Mouse (Mus musculus) CH12.LX (cell line): ENCODE results near the gene Trabd2b. TPM values are rescaled to one million over a fixed set of nuclear protein-coding genes. Genes with fewer than 3 reads are reported as not detected.

ENCODE experiments used
- DNase-seq: peaks from one replicate; pipeline ENCODE4 v3.0.0-alpha.2; 2013; ENCODE audit errors: extremely low read depth
- H3K27ac ChIP-seq: 2 replicates; pipeline ENCODE4 v1.5.1; 2012; ENCODE audit warnings: low read depth, mild to moderate bottlenecking, control low read depth, moderate library complexity; ENCODE audit not compliant: insufficient read depth
- H3K27me3 ChIP-seq: replicated peaks from 2 replicates; pipeline ENCODE3; 2012; ENCODE audit warnings: inconsistent platforms
- H3K36me3 ChIP-seq, 2 experiments: replicated peaks in 1 of 2; 2 replicates each; pipeline versions ENCODE3 to v1.6.1; 2012; ENCODE audit warnings: inconsistent platforms in 1 of 2, low read length in 1 of 2, mild to moderate bottlenecking in 1 of 2, mixed read lengths in 1 of 2, moderate library complexity in 1 of 2; ENCODE audit not compliant: control insufficient read depth in 1 of 2, insufficient read depth in 1 of 2
- H3K4me1 ChIP-seq, 2 experiments: 2 replicates each; pipeline ENCODE4 v1.6.1; 2012; ENCODE audit warnings: inconsistent platforms in 1 of 2, moderate library complexity in 1 of 2; ENCODE audit not compliant: insufficient read depth in 2 of 2, control insufficient read depth in 1 of 2
- H3K4me2 ChIP-seq: 2 replicates; pipeline ENCODE4 v1.6.1; 2012; ENCODE audit warnings: low read depth, mild to moderate bottlenecking, control low read depth; ENCODE audit not compliant: poor library complexity, insufficient read depth, severe bottlenecking
- H3K4me3 ChIP-seq, 3 experiments: fragments of 150-350 bp in 1 of 3; sonication (generic) in 1 of 3; replicated peaks in 1 of 3; 2 replicates each; pipeline versions ENCODE3 to v1.5.1; 2011 to 2012; ENCODE audit warnings: low read depth in 2 of 3, low read length in 2 of 3, mild to moderate bottlenecking in 2 of 3, moderate library complexity in 2 of 3, control low read depth in 1 of 3, improper control_type of control experiment in 1 of 3, inconsistent platforms in 1 of 3, mixed read lengths in 1 of 3; ENCODE audit not compliant: poor library complexity in 1 of 3
- H3K79me2 ChIP-seq: replicated peaks from 2 replicates; pipeline ENCODE4 v1.6.1; 2012; ENCODE audit warnings: mild to moderate bottlenecking, moderate library complexity; ENCODE audit not compliant: control insufficient read depth, poor library complexity, insufficient read depth, severe bottlenecking; ENCODE audit errors: extremely low read depth
- H3K9ac ChIP-seq: 2 replicates; pipeline ENCODE4 v1.6.1; 2012; ENCODE audit warnings: low read depth, mild to moderate bottlenecking, control low read depth, moderate library complexity; ENCODE audit not compliant: insufficient read depth
- H3K9me3 ChIP-seq: replicated peaks from 2 replicates; pipeline ENCODE3; 2012; ENCODE audit warnings: low read length, inconsistent platforms, mixed read lengths
- BHLHE40 ChIP-seq: IDR thresholded peaks from 2 replicates; pipeline ENCODE4 v1.6.1; 2011; ENCODE audit warnings: mild to moderate bottlenecking, low read depth, low read length, improper control_type of control experiment
- CHD1 ChIP-seq: IDR thresholded peaks from 2 replicates; pipeline ENCODE4 v1.6.1; 2012; ENCODE audit warnings: low read depth, low read length, improper control_type of control experiment, inconsistent platforms
- CHD2 ChIP-seq: IDR thresholded peaks from 2 replicates; pipeline ENCODE4 v1.6.1; 2011; ENCODE audit warnings: low read length, improper control_type of control experiment
- E2F4 ChIP-seq: IDR thresholded peaks from 2 replicates; pipeline ENCODE4 v1.6.1; 2011; ENCODE audit warnings: low read depth, low read length, improper control_type of control experiment; ENCODE audit not compliant: insufficient replicate concordance
- ELF1 ChIP-seq: IDR thresholded peaks from 2 replicates; pipeline ENCODE4 v1.6.1; 2014; ENCODE audit warnings: low read depth, mild to moderate bottlenecking, inconsistent platforms, low read length, improper control_type of control experiment
- EP300 ChIP-seq: IDR thresholded peaks from 2 replicates; pipeline ENCODE4 v1.6.1; 2011; ENCODE audit warnings: low read length, improper control_type of control experiment
- HCFC1 ChIP-seq: IDR thresholded peaks from 2 replicates; pipeline ENCODE4 v1.6.1; 2012; ENCODE audit warnings: low read depth, mild to moderate bottlenecking, inconsistent platforms, low read length, improper control_type of control experiment
- IRF4 ChIP-seq: IDR thresholded peaks from 2 replicates; pipeline ENCODE4 v1.6.1; 2014; ENCODE audit warnings: low read depth, mild to moderate bottlenecking, inconsistent platforms, low read length, improper control_type of control experiment
- JUN ChIP-seq: IDR thresholded peaks from 2 replicates; pipeline ENCODE4 v1.6.1; 2011; ENCODE audit warnings: low read depth, mild to moderate bottlenecking, low read length, improper control_type of control experiment, moderate library complexity; ENCODE audit not compliant: insufficient read depth
- JUND ChIP-seq: conservative IDR thresholded peaks from 2 replicates; pipeline ENCODE4 v1.6.1; 2011; ENCODE audit warnings: low read depth, low read length, improper control_type of control experiment
- KAT2A ChIP-seq: IDR thresholded peaks from 2 replicates; pipeline ENCODE4 v1.6.1; 2012; ENCODE audit warnings: low read length, improper control_type of control experiment, inconsistent platforms; ENCODE audit not compliant: insufficient replicate concordance
- MAFK ChIP-seq: IDR thresholded peaks from 2 replicates; pipeline ENCODE4 v1.6.1; 2011; ENCODE audit warnings: low read length, improper control_type of control experiment; ENCODE audit not compliant: insufficient replicate concordance
- MAX ChIP-seq: IDR thresholded peaks from 2 replicates; pipeline ENCODE4 v1.6.1; 2011; ENCODE audit warnings: low read length, improper control_type of control experiment
- MEF2A ChIP-seq: IDR thresholded peaks from 2 replicates; pipeline ENCODE4 v1.6.1; 2014; ENCODE audit warnings: low read depth, mild to moderate bottlenecking, inconsistent platforms, low read length, improper control_type of control experiment, borderline replicate concordance
- NELFE ChIP-seq: IDR thresholded peaks from 2 replicates; pipeline ENCODE4 v1.6.1; 2011; ENCODE audit warnings: low read depth, low read length, improper control_type of control experiment
- NRF1 ChIP-seq: IDR thresholded peaks from 2 replicates; pipeline ENCODE4 v1.6.1; 2014; ENCODE audit warnings: low read depth, mild to moderate bottlenecking, inconsistent platforms, low read length, improper control_type of control experiment, moderate library complexity
- PAX5 ChIP-seq: IDR thresholded peaks from 2 replicates; pipeline ENCODE4 v1.6.1; 2012; ENCODE audit warnings: low read length, inconsistent platforms, mixed read lengths
- POLR2A ChIP-seq: IDR thresholded peaks from 2 replicates; pipeline ENCODE4 v1.6.1; 2011; ENCODE audit warnings: low read depth, mild to moderate bottlenecking, improper control_type of control experiment, low read length
- POLR2AphosphoS2 ChIP-seq: IDR thresholded peaks from 2 replicates; pipeline ENCODE4 v1.6.1; 2011; ENCODE audit warnings: low read depth, low read length, improper control_type of control experiment
- RAD21 ChIP-seq: IDR thresholded peaks from 2 replicates; pipeline ENCODE4 v1.6.1; 2011; ENCODE audit warnings: low read depth, mild to moderate bottlenecking, low read length, improper control_type of control experiment, moderate library complexity
- SIN3A ChIP-seq: IDR thresholded peaks from 2 replicates; pipeline ENCODE4 v1.6.1; 2012; ENCODE audit warnings: low read length, improper control_type of control experiment, inconsistent platforms
- SMC3 ChIP-seq: IDR thresholded peaks from 2 replicates; pipeline ENCODE4 v1.6.1; 2011; ENCODE audit warnings: low read depth, low read length, improper control_type of control experiment
- USF1 ChIP-seq: IDR thresholded peaks from 2 replicates; pipeline ENCODE4 v1.6.1; 2014; ENCODE audit warnings: low read depth, mild to moderate bottlenecking, inconsistent platforms, low read length, improper control_type of control experiment
- USF2 ChIP-seq: conservative IDR thresholded peaks from 2 replicates; pipeline ENCODE4 v1.6.1; 2011; ENCODE audit warnings: low read depth, low read length, improper control_type of control experiment
- ZC3H11A ChIP-seq: IDR thresholded peaks from 2 replicates; pipeline ENCODE4 v1.6.1; 2012; ENCODE audit warnings: low read depth, mild to moderate bottlenecking, inconsistent platforms, low read length, improper control_type of control experiment
- ZMIZ1 ChIP-seq: IDR thresholded peaks from 2 replicates; pipeline ENCODE4 v1.6.1; 2012; ENCODE audit warnings: low read depth, mild to moderate bottlenecking, inconsistent platforms, low read length, improper control_type of control experiment
- ZNF384 ChIP-seq: IDR thresholded peaks from 2 replicates; pipeline ENCODE4 v1.6.1; 2012; ENCODE audit warnings: low read depth, low read length, improper control_type of control experiment, inconsistent platforms
- dilution Hi-C: fragments of 300-500 bp; cut with MboI; formaldehyde crosslinking; loops from 2 replicates; pipeline ENCODE4 v1.14.3; 2020; ENCODE audit warnings: low sequenced_read_pairs; ENCODE audit not compliant: extremely low pct_unique_long_range_greater_than_20kb, extremely low pct_ligation_motif_present
- in situ Hi-C: fragments of 300-500 bp; cut with MboI; formaldehyde crosslinking; loops from 3 replicates; pipeline ENCODE4 v1.14.3; 2019; ENCODE audit warnings: low sequenced_read_pairs, low pct_ligation_motif_present, low pct_unique_long_range_greater_than_20kb, mixed read lengths
- polyA plus RNA-seq: library from polyadenylated mRNA; unstranded; fragments of >175 nt; gene quantifications from 2 replicates; pipeline ENCODE4 v1.2.1, GENCODE M21; 2012; ENCODE audit warnings: low read depth; ENCODE audit not compliant: insufficient read length
- total RNA-seq, 2 experiments: library from RNA; depleted of rRNA; stranded (reverse); fragments of 300-350 nt in 1 of 2; fragments of >200 nt in 1 of 2; gene quantifications; 2 replicates each; pipeline ENCODE4 v1.2.3; 2012 to 2014

Gene Trabd2b
- total and polyA plus RNA-seq, 3 experiments, result not detected

- no peak for DNase-seq
- Histone ChIP-seq H3K9me3 (no peaks in the 10 kb centered on the region), H3K79me2 (no peaks in the 10 kb centered on the region), H3K9ac (no peak overlapping the region), H3K27me3 (peaks cover 16% of the 10 kb centered on the region), H3K4me1 (peaks cover 0 to 8% of the 10 kb centered on the region in 2 experiments; a peak in 2 of 4 replicates), H3K4me2 (no peak overlapping the region), H3K36me3 (no peaks in the 10 kb centered on the region), H3K4me3 (no peak overlapping the region), H3K27ac (no peak overlapping the region)
- in situ Hi-C loops, result loop anchor here (25.0 kb wide), 1 partner anchor 437 kb away; the partner anchor contains the start of gene Pdzk1ip1
- dilution Hi-C loops, result no loop called here
- no peak for TF ChIP-seq ZC3H11A
- TF ChIP-seq POLR2A, result no peak
- TF ChIP-seq USF1, result no peak
- no peak for TF ChIP-seq ELF1
- no peak for TF ChIP-seq NELFE
- TF ChIP-seq BHLHE40, result no peak
- no peak for TF ChIP-seq JUND
- no peak for TF ChIP-seq KAT2A
- no peak for TF ChIP-seq RAD21
- TF ChIP-seq MEF2A, result no peak
- TF ChIP-seq SIN3A, result no peak
- TF ChIP-seq ZMIZ1, result no peak
- no peak for TF ChIP-seq SMC3
- TF ChIP-seq POLR2AphosphoS2, result no peak
- no peak for TF ChIP-seq MAFK
- TF ChIP-seq MAX, result no peak
Observed at GRCm38 (mm10) chr4:114650551-114650950, 244.0 kb downstream of the Trabd2b start.

- TF ChIP-seq E2F4 (no peak), IRF4 (no peak), NRF1 (no peak), ZNF384 (no peak), HCFC1 (no peak), JUND (no peak), CHD2 (no peak), MEF2A (no peak), JUN (no peak), EP300 (no peak), KAT2A (no peak), USF2 (no peak), MAFK (no peak), CHD1 (no peak), ELF1 (no peak), ZMIZ1 (no peak), PAX5 (no peak), MAX (no peak)
- TF ChIP-seq, all 38 proteins: peak for 0
- Histone ChIP-seq H3K4me3 (no peak overlapping the region), H3K36me3 (no peaks in the 10 kb centered on the region), H3K4me1 (peaks cover 0 to 8% of the 10 kb centered on the region in 2 experiments; a peak in 2 of 4 replicates), H3K79me2 (no peaks in the 10 kb centered on the region), H3K4me2 (no peak overlapping the region), H3K27me3 (peaks cover 12% of the 10 kb centered on the region), H3K27ac (no peak overlapping the region), H3K9me3 (no peaks in the 10 kb centered on the region), H3K9ac (no peak overlapping the region)
- DNase-seq, result no peak
- in situ Hi-C loops (loop anchor here (25.0 kb wide), 1 partner anchor 436 kb away; the partner anchor contains the start of gene Pdzk1ip1), dilution Hi-C loops (no loop called here)
Observed at GRCm38 (mm10) chr4:114651007-114651406, 244.5 kb downstream of the Trabd2b start.
